Mouse (Mus musculus): ENCODE results near the gene Ccdc39.

- TF ChIP-seq CTCF (IDR thresholded peaks at IDR 0.05; ENCODE audit: insufficient read depth, low read length): no peak
- TF ChIP-seq POLR2A (IDR thresholded peaks at IDR 0.05; ENCODE audit: borderline replicate concordance, extremely low read depth, low read depth, low read length): no peak
Observed at GRCm38 (mm10) chr3:33882695-33883094, 38.6 kb upstream of the Ccdc39 start.

All from lung, adult 2 months (tissue).